Mouse (Mus musculus) hindbrain, embryonic 11.5 days (tissue): Measurements from ENCODE around the gene Prkcq. TPM values are rescaled to one million over a fixed set of nuclear protein-coding genes. Genes with fewer than 3 reads are reported as not detected.

Source experiments
- ATAC-seq: fragments of 200-750 bp; cut with Nextera tagmentation; 2 replicates; pipeline ENCODE4 v1.8.0; 2017; ENCODE audit warnings: mild to moderate bottlenecking, moderate TSS enrichment, moderate library complexity; ENCODE audit not compliant: low FRiP score
- DNase-seq: peaks from one replicate; pipeline ENCODE4 v3.0.0-alpha.2; 2015; ENCODE audit warnings: low spot score
- H3K27ac ChIP-seq: fragments of 300-500 bp; sonication (generic); 2 replicates; pipeline ENCODE4 v1.5.1; 2014; ENCODE audit warnings: mild to moderate bottlenecking, low read depth, low read length
- H3K27me3 ChIP-seq: fragments of 300-500 bp; sonication (generic); 2 replicates; pipeline ENCODE4 v1.6.1; 2014; ENCODE audit warnings: mild to moderate bottlenecking, low read length, moderate library complexity, mixed read lengths; ENCODE audit not compliant: control insufficient read depth, insufficient read depth
- H3K36me3 ChIP-seq: fragments of 300-500 bp; sonication (generic); 2 replicates; pipeline ENCODE4 v1.6.1; 2014; ENCODE audit warnings: mild to moderate bottlenecking, low read length, moderate library complexity, mixed read lengths; ENCODE audit not compliant: control insufficient read depth, insufficient read depth
- H3K4me1 ChIP-seq: fragments of 300-500 bp; sonication (generic); replicated peaks from 2 replicates; pipeline ENCODE4 v1.6.1; 2014; ENCODE audit warnings: low read length, mixed read lengths; ENCODE audit not compliant: control insufficient read depth, insufficient read depth
- H3K4me2 ChIP-seq: fragments of 300-500 bp; sonication (generic); replicated peaks from 2 replicates; pipeline ENCODE4 v1.6.1; 2014; ENCODE audit warnings: mild to moderate bottlenecking, low read depth, low read length
- H3K4me3 ChIP-seq: fragments of 300-500 bp; sonication (generic); 2 replicates; pipeline ENCODE4 v1.5.1; 2014; ENCODE audit warnings: low read depth, low read length
- H3K9ac ChIP-seq: fragments of 300-500 bp; sonication (generic); 2 replicates; pipeline ENCODE4 v1.6.1; 2014; ENCODE audit warnings: low read depth, low read length
- H3K9me3 ChIP-seq: fragments of 300-500 bp; sonication (generic); 2 replicates; pipeline ENCODE4 v1.6.1; 2016; ENCODE audit warnings: low read length; ENCODE audit not compliant: control insufficient read depth
- WGBS: fragments of 180-500 bp; shearing (Covaris S2); extraction: QIAGEN DNeasy Blood & Tissue Kit; methylation state at CpG from one replicate; pipeline ENCODE4 v1.1.7; 2014; 5-methylcytosine and 5-hydroxymethylcytosine counted together
- polyA plus RNA-seq: library from polyadenylated mRNA; unstranded; fragments of >200 nt; fragmentation: Nextera tagmentation; extraction: Ambion mirVana; gene quantifications from 2 replicates; pipeline ENCODE4 v1.2.1, GENCODE M21; 2014

Gene Prkcq
- polyA plus RNA-seq, 1 experiment from 2014 or later, result 3.1 TPM

DNA sequence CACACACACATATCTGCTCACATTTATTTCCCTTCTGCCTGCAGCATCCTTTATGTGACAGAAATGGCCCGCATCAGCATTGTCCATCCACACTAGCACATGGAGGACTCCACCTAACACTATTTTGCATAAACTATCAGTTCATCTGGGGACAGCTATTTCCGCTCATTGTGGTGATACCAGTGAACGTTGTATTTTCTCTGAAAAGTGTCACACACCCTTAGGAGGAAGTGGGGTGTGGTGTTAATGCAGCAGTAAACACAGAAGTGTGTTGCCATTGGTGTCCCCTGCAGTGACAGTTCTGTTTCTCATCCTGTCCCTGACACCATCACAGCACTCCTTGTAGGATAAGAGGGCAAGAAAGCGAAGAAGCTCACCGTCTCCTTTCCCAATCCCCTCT lies 46.2 kb downstream of the Prkcq start:
- Histone ChIP-seq H3K27me3 (no peaks in the 10 kb centered on the region), H3K4me2 (no peak overlapping the region), H3K4me1 (no peaks in the 10 kb centered on the region), H3K27ac (no peak overlapping the region), H3K4me3 (no peak overlapping the region), H3K36me3 (no peaks in the 10 kb centered on the region), H3K9ac (no peak overlapping the region), H3K9me3 (no peaks in the 10 kb centered on the region)
- ATAC-seq (no peak), DNase-seq (no peak)
- 80% methylated on average over 5 of the region's 5 CpGs for WGBS

GRCm38 (mm10) chr2:11219262-11219661 lies 47.4 kb downstream of the Prkcq start:
- Histone ChIP-seq H3K9me3 (no peaks in the 10 kb centered on the region), H3K4me3 (no peak overlapping the region), H3K4me1 (no peaks in the 10 kb centered on the region), H3K27me3 (no peaks in the 10 kb centered on the region), H3K36me3 (no peaks in the 10 kb centered on the region), H3K27ac (no peak overlapping the region), H3K4me2 (no peak overlapping the region), H3K9ac (no peak overlapping the region)
- ATAC-seq (no peak), DNase-seq (no peak)
- WGBS, result 97% methylated on average over 2 of the region's 2 CpGs

DNA sequence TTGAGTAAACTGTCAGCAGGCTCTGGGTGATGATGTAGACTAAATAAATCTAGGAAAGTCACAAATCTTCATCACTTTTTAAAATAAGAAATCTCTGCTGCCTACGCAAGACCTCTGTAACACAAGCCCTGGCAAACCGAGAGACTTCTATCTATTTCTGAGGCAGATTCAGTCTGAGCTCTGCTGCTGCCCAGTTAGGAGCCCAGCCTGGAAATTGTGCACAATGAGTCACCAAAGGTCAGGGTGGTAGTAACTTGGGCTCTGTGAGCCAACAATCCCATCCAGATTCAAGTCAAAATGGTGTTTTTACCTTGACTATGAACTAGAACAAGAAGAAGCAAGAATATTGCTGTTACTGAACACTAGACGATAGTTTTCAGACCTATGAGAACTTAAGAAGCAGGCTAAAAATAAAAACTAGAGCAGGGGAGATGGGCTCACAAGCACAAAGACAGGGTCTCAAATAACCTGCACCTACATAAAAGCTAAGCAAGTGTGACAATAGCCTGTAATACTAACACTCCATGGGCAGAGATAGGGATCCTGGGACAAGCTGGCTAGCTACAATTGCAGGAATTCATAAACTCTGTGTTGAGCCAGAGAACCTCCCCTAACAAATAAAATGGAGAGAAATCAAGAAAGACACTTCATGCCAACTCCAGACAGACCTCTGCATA lies 53.0 kb downstream of the Prkcq start:
- H3K4me1 ChIP-seq, result no peaks in the 10 kb centered on the region
- no peak for ATAC-seq
- no peak overlapping the region for H3K27ac ChIP-seq
- H3K4me2 ChIP-seq, result no peak overlapping the region
- 90% methylated on average over 3 of the region's 3 CpGs for WGBS
- no peak for DNase-seq
- H3K36me3 ChIP-seq, result no peaks in the 10 kb centered on the region
- no peaks in the 10 kb centered on the region for H3K27me3 ChIP-seq
- H3K9ac ChIP-seq, result no peak overlapping the region
- no peaks in the 10 kb centered on the region for H3K9me3 ChIP-seq
- no peak overlapping the region for H3K4me3 ChIP-seq

- no peak overlapping the region for H3K9ac ChIP-seq
Measured at GRCm38 (mm10) chr2:11225485-11225876, 53.6 kb downstream of the Prkcq start.

DNA sequence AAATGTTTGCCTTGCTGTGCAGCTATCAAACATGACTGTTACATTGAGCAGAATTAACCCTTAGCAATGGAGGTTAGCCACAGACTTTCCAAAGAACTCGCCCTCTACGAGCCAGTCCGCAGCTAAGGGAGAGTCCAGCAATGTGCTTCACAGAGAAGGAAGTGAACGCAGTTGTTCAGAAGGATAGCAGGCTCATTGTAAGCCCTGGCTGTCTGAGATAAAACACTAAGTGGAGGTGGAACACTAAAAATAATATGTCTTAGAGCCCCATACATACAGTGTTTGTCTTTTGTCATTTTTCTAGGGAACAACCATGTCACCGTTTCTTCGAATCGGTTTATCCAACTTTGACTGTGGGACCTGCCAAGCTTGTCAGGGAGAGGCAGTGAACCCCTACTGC lies 54.6 kb downstream of the Prkcq start:
- DNase-seq, result no peak
- 94% methylated on average over 7 of the region's 7 CpGs for WGBS

More at GRCm38 (mm10) chr2:11225485-11225876, 53.6 kb downstream of the Prkcq start:
- WGBS, result 85% methylated on average over 5 of the region's 5 CpGs
- Histone ChIP-seq H3K9me3 (no peaks in the 10 kb centered on the region), H3K36me3 (no peaks in the 10 kb centered on the region), H3K4me1 (no peaks in the 10 kb centered on the region), H3K27me3 (no peaks in the 10 kb centered on the region), H3K4me2 (no peak overlapping the region), H3K27ac (no peak overlapping the region), H3K4me3 (no peak overlapping the region)
- ATAC-seq, result no peak
- DNase-seq, result no peak

DNA sequence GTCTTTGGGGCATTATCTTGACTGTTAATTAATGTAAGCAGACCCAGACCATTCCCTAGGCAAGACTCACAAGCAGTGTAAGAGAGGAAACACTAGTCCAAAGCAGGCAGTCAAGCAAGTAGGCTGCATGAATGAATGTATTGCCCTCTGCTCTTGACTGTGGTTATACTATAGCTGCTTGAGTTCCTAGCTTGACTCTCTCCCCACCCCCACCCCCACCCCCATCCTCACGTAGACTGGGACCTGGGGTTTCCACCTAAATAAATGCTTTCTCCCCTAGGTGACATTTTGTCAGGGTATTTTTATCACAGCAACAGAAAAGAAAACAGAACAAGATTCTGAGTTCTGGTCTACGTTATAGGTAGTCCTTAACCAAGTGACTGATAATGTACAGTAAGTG lies 57.2 kb downstream of the Prkcq start:
- H3K4me2 ChIP-seq, result no peak overlapping the region
- no peaks in the 10 kb centered on the region for H3K4me1 ChIP-seq
- H3K9ac ChIP-seq, result no peak overlapping the region
- WGBS, result 66% methylated on average over 2 of the region's 2 CpGs
- no peak overlapping the region for H3K4me3 ChIP-seq
- H3K27me3 ChIP-seq, result no peaks in the 10 kb centered on the region
- ATAC-seq (no peak), DNase-seq (no peak)
- H3K27ac ChIP-seq, result no peak overlapping the region
- no peaks in the 10 kb centered on the region for H3K36me3 ChIP-seq
- no peaks in the 10 kb centered on the region for H3K9me3 ChIP-seq

More for the DNA sequence above, 54.6 kb downstream of the Prkcq start:
- no peaks in the 10 kb centered on the region for H3K27me3 ChIP-seq
- no peaks in the 10 kb centered on the region for H3K9me3 ChIP-seq
- no peak overlapping the region for H3K27ac ChIP-seq
- H3K36me3 ChIP-seq, result no peaks in the 10 kb centered on the region
- H3K9ac ChIP-seq, result no peak overlapping the region
- no peak overlapping the region for H3K4me3 ChIP-seq
- no peak overlapping the region for H3K4me2 ChIP-seq
- no peaks in the 10 kb centered on the region for H3K4me1 ChIP-seq
- no peak for ATAC-seq

GRCm38 (mm10) chr2:11231118-11231517 lies 59.2 kb downstream of the Prkcq start:
- H3K27me3 ChIP-seq, result no peaks in the 10 kb centered on the region
- no peak overlapping the region for H3K4me2 ChIP-seq
- no peak overlapping the region for H3K9ac ChIP-seq
- no peaks in the 10 kb centered on the region for H3K36me3 ChIP-seq
- H3K4me1 ChIP-seq, result no peaks in the 10 kb centered on the region
- H3K9me3 ChIP-seq, result no peaks in the 10 kb centered on the region
- 75% methylated on average over 3 of the region's 3 CpGs for WGBS
- H3K27ac ChIP-seq, result no peak overlapping the region
- DNase-seq, result no peak
- no peak overlapping the region for H3K4me3 ChIP-seq
- no peak for ATAC-seq

DNA sequence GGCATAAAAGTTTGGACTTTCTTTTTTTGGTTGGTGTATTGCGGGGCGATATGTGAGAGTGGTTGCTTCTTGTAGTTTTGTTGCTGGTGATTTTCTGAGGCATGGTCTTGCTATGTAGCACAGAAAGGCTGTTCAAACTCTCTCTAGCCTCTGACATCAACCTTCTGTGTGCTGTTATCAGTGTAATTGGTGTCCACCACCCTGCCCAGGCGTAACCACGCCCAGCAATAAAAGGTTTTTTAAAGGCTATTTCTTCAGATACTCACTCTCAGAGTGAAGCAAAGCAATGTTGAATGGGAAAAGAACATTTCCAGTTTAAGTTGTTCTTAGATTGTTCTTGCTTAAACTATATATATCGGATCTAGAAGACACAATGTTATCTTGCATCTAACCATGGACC lies 60.1 kb downstream of the Prkcq start:
- Histone ChIP-seq H3K9me3 (no peaks in the 10 kb centered on the region), H3K36me3 (no peaks in the 10 kb centered on the region), H3K27ac (no peak overlapping the region), H3K27me3 (no peaks in the 10 kb centered on the region), H3K9ac (no peak overlapping the region), H3K4me3 (no peak overlapping the region), H3K4me1 (no peaks in the 10 kb centered on the region), H3K4me2 (no peak overlapping the region)
- 94% methylated on average over 5 of the region's 5 CpGs for WGBS
- no peak for ATAC-seq
- DNase-seq, result no peak

GRCm38 (mm10) chr2:11238254-11238653 lies 66.3 kb downstream of the Prkcq start:
- no peaks in the 10 kb centered on the region for H3K27me3 ChIP-seq
- DNase-seq (no peak), ATAC-seq (no peak)
- no peaks in the 10 kb centered on the region for H3K9me3 ChIP-seq
- 94% methylated on average over 4 of the region's 4 CpGs for WGBS
- no peaks in the 10 kb centered on the region for H3K36me3 ChIP-seq
- no peak overlapping the region for H3K4me2 ChIP-seq
- no peak overlapping the region for H3K9ac ChIP-seq
- no peak overlapping the region for H3K4me3 ChIP-seq
- no peak overlapping the region for H3K27ac ChIP-seq
- H3K4me1 ChIP-seq, result no peaks in the 10 kb centered on the region
